Comparison of ENCODE assay signal across 11 mouse cellular contexts in the genomic region with DNA sequence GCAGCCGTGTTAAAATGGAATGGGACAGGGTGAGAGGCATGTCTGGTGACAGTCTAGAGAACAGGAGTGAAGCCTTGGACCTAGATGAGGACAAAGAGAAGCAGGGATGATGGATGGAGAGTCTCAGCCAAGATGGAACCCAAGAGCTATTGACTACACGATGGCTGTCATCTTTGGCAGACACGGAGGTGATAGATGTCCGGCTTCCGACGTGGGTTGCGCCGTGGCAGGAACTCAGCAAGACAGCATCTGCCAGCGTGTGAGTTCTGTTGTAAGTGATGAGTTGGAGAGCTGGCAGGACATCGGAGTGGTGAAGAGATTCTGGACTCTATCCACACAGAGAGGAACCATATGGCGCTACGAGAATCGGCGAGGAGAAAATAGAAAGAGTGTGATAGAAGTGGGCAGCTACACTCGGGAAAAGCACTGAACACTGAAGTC.
DNase-seq lines count a peak whose midpoint lies in the region; ATAC-seq and TF ChIP-seq lines count a peak whose summit lies in the region.
"Had no signal": no experiment of that assay in that cellular context is flagged by ENCODE, and none has a peak within 500 bp of the region (broad histone marks: within the 10 kb centered on the region; RNA-seq: fewer than 3 reads in every experiment).

No protein-coding gene starts in this region.

- H3K4me1 ChIP-seq in heart, embryonic 11.5 days (ENCODE audit: control insufficient read depth, insufficient read depth, low read length): peaks cover 16% of the 10 kb centered on the region
- H3K4me1 ChIP-seq in cortical plate, adult 2 months (ENCODE audit: control insufficient read depth, insufficient read depth, low read length): peaks cover 9% of the 10 kb centered on the region
- H3K4me1 ChIP-seq in liver, postnatal 0 days (ENCODE audit: insufficient read depth): no peaks in the 10 kb centered on the region

- 82% methylated on average over 15 of the region's 15 CpGs for WGBS in heart, embryonic 11.5 days (ENCODE audit: insufficient replicate concordance)
- 88% methylated on average over 15 of the region's 15 CpGs for WGBS in liver, postnatal 0 days (ENCODE audit: insufficient replicate concordance)

- no peak for TF ChIP-seq EP300 in liver, postnatal 0 days (IDR thresholded peaks at IDR 0.05; ENCODE audit: low read depth)

- peak; percentile 9 for DNase-seq in heart, adult 8-10 months (ENCODE audit: low spot score)
- DNase-seq in left cerebral cortex, adult 9 months (ENCODE audit: low spot score in 2 of 2): peak; percentile 61 to 88
- DNase-seq in right cerebral cortex, adult 2 months (ENCODE audit: low spot score in 2 of 2): peak; percentile 76 to 80
- no peak for DNase-seq in liver, postnatal 0 days
- no peak for DNase-seq in kidney, postnatal 10 days
- no peak for DNase-seq in kidney, postnatal 4 days

- no peaks in the 10 kb centered on the region for H3K9me3 ChIP-seq in heart, embryonic 11.5 days (replicated peaks; ENCODE audit: control insufficient read depth, low read length)
- H3K9me3 ChIP-seq in liver, postnatal 0 days (ENCODE audit: low read length): no peaks in the 10 kb centered on the region
- H3K9me3 ChIP-seq: hindbrain, embryonic 12.5 days; midbrain, embryonic 12.5 days had no signal

- no peak overlapping the region for H3K4me3 ChIP-seq in heart, embryonic 11.5 days (ENCODE audit: low read depth, low read length)
- H3K4me3 ChIP-seq in cortical plate, adult 2 months (ENCODE audit: insufficient read depth, low read length): no peak overlapping the region
- no peak overlapping the region for H3K4me3 ChIP-seq in liver, postnatal 0 days (ENCODE audit: low read depth, low read length)
- H3K4me3 ChIP-seq: hindbrain, embryonic 12.5 days; midbrain, embryonic 12.5 days had no signal

- H3K27me3 ChIP-seq in heart, embryonic 11.5 days (ENCODE audit: control insufficient read depth, insufficient read depth, low read length): no peaks in the 10 kb centered on the region
- no peaks in the 10 kb centered on the region for H3K27me3 ChIP-seq in liver, postnatal 0 days (ENCODE audit: insufficient read depth, low read length)
- H3K27me3 ChIP-seq: hindbrain, embryonic 12.5 days; midbrain, embryonic 12.5 days had no signal

- H3K36me3 ChIP-seq in heart, embryonic 11.5 days (ENCODE audit: control insufficient read depth, insufficient read depth, low read length): no peaks in the 10 kb centered on the region
- no peaks in the 10 kb centered on the region for H3K36me3 ChIP-seq in liver, postnatal 0 days (replicated peaks; ENCODE audit: insufficient read depth, low read length)
- H3K36me3 ChIP-seq: hindbrain, embryonic 12.5 days; midbrain, embryonic 12.5 days had no signal

- H3K27ac ChIP-seq in heart, embryonic 11.5 days (ENCODE audit: low read depth, low read length): no peak overlapping the region
- H3K27ac ChIP-seq in cortical plate, adult 2 months (ENCODE audit: insufficient read depth, low read length): peak overlapping the region; percentile 26
- no peak overlapping the region for H3K27ac ChIP-seq in liver, postnatal 0 days (ENCODE audit: low read depth)
- H3K27ac ChIP-seq: hindbrain, embryonic 12.5 days; midbrain, embryonic 12.5 days had no signal

- ATAC-seq in heart, embryonic 11.5 days (replicated peaks; ENCODE audit: insufficient number of reproducible peaks, low FRiP score, low TSS enrichment): no peak
- ATAC-seq in liver, postnatal 0 days: no peak
- ATAC-seq: CD4-positive, CD25-positive, alpha-beta regulatory T cell, adult 4 months had no signal

- H3K4me2 ChIP-seq in heart, embryonic 11.5 days: no peak overlapping the region
- H3K4me2 ChIP-seq in liver, postnatal 0 days (ENCODE audit: low read depth, low read length): no peak overlapping the region
- H3K4me2 ChIP-seq: hindbrain, embryonic 12.5 days; midbrain, embryonic 12.5 days had no signal

- TF ChIP-seq POLR2A in cortical plate, adult 2 months (IDR thresholded peaks at IDR 0.05; ENCODE audit: extremely low read depth, insufficient read depth, low read length): no peak

- no peak overlapping the region for H3K9ac ChIP-seq in heart, embryonic 11.5 days (ENCODE audit: low read depth, low read length)
- no peak overlapping the region for H3K9ac ChIP-seq in liver, postnatal 0 days (replicated peaks)
- H3K9ac ChIP-seq: hindbrain, embryonic 12.5 days; midbrain, embryonic 12.5 days had no signal

- TF ChIP-seq CTCF in cortical plate, adult 2 months (IDR thresholded peaks at IDR 0.05; ENCODE audit: extremely low read depth, insufficient read depth, low read length): no peak
- TF ChIP-seq CTCF in liver, postnatal 0 days (IDR thresholded peaks at IDR 0.05; ENCODE audit: low read depth): no peak

Comparison
In these comparisons a context has a peak if more than half of its experiments do, and no peak if none do; other contexts are left out.
1. DNase-seq: peak in heart, adult 8-10 months (single experiment), left cerebral cortex, adult 9 months (2 of 2) and right cerebral cortex, adult 2 months (2 of 2); none in liver, postnatal 0 days (single experiment), kidney, postnatal 10 days (single experiment) and kidney, postnatal 4 days (0 of 2).